Mouse (Mus musculus) layer of hippocampus, adult 2 months (tissue): ENCODE measurements around the gene Mrpl23. TPM values are rescaled to one million over a fixed set of nuclear protein-coding genes. Genes with fewer than 3 reads are reported as not detected.

Experiments
- DNase-seq, 2 experiments: peaks; one replicate each; pipeline ENCODE4 v3.0.0; 2022; ENCODE audit warnings: low spot score in 2 of 2
- H3K27ac ChIP-seq: fragments of 200-600 bp; 2 replicates; pipeline ENCODE4 v1.8.1; 2022
- H3K4me3 ChIP-seq: fragments of 200-600 bp; 2 replicates; pipeline ENCODE4 v1.8.1; 2022; ENCODE audit warnings: mild to moderate bottlenecking
- CTCF ChIP-seq: fragments of 200-600 bp; conservative IDR thresholded peaks from 2 replicates; pipeline ENCODE4 v1.8.1; 2022; ENCODE audit warnings: antibody characterized with exemption, mild to moderate bottlenecking, moderate library complexity
- long read RNA-seq, 2 experiments: library from polyadenylated mRNA; stranded (forward); transcript quantifications; one replicate each; pipeline ENCODE4 v2.0.0; 2021; ENCODE audit warnings: borderline mapping rate in 2 of 2
- total RNA-seq, 2 experiments: library from RNA; stranded (reverse); gene quantifications; 2 replicates each; pipeline ENCODE4 v1.2.3; 2021

The Mrpl23 gene
- 1 to 10 TPM; 7.9 to 8.8 TPM for total RNA-seq
- long read RNA-seq, experiment 1, transcript Mrpl23-201 (5 exons, 692 nt) = major isoform, 25 of 32 reads
- long read RNA-seq, experiment 1, partial matches to known transcripts = 4 of 32 reads
- long read RNA-seq, experiment 1, other reads (novel, unspliced or antisense) = 2 of 32 reads
- long read RNA-seq, experiment 2, transcript Mrpl23-201 (5 exons, 692 nt) = major isoform, 50 of 64 reads
- long read RNA-seq, experiment 2, partial matches to known transcripts = 8 of 64 reads
- long read RNA-seq, experiment 2, other reads (novel, unspliced or antisense) = 6 of 64 reads

DNA sequence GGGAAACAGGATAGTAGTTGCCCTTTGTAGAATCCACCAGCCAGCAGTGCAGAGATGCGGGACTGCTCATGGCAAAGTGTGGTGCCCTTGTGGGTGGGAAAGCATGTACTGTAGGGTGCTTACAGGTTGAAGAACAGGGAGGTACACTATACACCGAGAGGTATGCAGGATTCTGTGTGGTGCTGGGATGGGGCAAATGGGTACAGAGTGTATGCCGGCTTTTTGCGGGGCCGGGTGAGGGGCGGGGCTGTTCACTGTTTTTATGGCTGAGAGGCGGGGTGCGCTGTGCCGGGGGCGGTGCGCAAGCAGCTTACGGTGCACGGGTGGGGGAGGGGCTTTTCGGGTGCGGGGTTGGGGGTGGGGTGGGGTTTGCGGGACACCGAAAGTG, at the start of gene Mrpl23:
Gene Mrpl23 (plus strand): TSS at position 16 of the 388 bp plus-strand sequence.
- H3K4me3 ChIP-seq = peak within 1 kb of the TSS; percentile 77
- no peak for TF ChIP-seq CTCF
- peak within 1 kb of the TSS; percentile 90 for H3K27ac ChIP-seq
- DNase-seq = no peak

DNA sequence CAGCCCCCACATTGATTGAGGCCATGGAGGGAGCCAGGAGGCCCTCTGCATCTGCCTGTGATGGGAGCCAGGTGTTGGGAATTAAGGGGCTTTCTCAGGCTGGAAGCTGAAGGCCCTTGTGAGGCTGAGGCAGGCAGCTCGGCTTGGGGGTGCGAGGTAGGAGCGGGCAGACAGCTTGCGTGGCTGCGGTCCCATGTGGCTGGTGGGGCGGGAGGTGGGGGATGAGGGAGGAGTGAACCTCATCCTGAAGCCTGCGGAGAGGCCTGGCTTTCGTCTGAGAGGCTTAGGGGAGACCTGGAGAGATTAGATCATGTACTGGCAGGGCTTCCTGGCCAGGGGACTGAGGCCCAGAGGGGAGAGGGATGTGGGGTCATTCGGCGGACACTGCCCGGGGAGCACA, 49.4 kb upstream of the Mrpl23 start:
- Histone ChIP-seq H3K4me3 (no peak overlapping the region), H3K27ac (no peak overlapping the region)
- no peak for DNase-seq
- no peak for TF ChIP-seq CTCF

DNA sequence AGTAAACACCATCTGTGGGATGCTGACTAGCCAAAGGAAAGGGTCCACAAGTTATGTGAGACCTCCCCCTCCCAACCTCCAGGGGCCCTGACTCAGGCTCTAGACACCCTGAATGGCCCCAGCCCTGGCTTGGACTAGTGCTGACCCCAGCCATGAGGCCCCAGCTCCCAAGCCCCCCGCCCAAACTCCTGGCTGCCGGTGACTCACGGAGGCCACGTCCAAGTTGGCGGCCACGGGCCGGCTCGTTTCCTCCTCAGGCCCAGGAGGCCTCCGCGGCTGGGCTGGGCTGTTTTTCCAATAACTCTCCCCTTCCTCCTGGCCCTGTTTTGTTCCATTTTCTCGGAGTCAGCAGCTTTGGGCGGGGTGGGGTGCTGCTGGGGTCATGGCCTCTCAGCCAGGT, 47.7 kb upstream of the Mrpl23 start:
- DNase-seq = no peak
- Histone ChIP-seq H3K27ac (no peak overlapping the region), H3K4me3 (no peak overlapping the region)
- TF ChIP-seq CTCF = no peak

DNA sequence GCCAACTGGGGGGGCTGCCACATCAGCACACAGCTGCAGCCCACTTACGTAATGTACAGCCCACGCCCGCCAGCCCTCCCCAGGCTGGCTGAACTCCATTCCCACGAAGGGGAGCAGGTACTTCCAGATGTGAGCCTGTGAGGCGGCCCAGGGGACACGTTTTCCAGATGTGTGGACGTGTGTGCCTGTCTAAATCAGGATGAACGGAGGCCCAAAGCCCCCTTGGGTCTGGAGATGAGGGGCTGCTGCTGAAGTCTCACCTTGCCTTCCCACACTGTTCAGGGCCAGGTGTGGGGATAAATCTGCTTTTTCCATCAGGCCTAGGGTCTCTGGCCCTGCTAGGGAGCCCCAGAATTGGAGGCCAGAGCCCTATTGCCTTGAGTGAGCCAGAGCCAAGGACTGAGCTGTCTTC, 45.7 kb upstream of the Mrpl23 start:
- no peak for TF ChIP-seq CTCF
- no peak overlapping the region for H3K4me3 ChIP-seq
- H3K27ac ChIP-seq = no peak overlapping the region
- no peak for DNase-seq

DNA sequence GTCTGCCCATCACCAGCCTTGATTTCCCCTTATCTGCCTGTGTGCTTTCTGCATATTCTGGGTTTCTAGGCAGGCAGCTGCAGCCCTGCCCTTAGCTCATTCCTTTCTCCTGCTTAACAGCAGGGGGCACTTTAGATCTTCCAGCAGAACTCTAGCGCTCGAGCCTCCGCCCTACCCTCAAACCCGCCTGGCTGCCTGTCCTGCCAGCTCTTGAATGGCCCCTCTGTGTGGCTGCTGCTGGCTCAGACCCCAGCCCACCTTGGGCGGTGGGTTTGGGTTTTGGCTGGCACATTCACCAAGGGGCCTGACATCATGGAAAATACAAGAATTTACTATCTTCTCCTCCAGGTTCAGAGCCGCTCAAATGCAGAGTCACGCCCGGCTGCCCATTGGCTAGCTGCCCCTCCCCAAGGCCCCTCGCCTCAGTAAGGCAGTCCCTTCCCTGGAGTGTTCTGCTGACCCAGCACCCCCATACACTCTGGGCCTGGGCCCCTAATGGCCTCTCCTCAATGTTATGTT, 45.1 kb upstream of the Mrpl23 start:
- TF ChIP-seq CTCF = peak; percentile 86
- peak; percentile 42 to 48 for DNase-seq
- Histone ChIP-seq H3K27ac (no peak overlapping the region), H3K4me3 (no peak overlapping the region)

DNA sequence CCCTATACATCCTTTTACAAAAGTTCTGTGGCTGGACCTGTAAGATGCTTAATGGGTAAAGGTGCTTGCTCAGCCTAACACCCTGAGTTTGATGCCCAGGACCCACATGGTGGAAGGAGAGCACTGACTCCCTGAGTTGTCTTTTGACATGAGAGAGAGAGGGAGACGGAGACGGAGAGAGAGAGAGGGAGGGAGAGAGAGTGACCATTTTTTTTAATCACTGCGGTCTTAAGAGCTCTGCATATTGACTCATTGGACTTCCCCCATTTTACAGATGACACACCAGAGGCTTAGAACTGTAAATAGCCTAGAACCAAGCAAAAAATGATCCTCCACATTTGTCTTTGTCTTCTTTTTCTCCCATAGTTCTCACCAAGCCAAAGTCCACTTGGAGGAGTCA, 44.4 kb upstream of the Mrpl23 start:
- Histone ChIP-seq H3K4me3 (no peak overlapping the region), H3K27ac (no peak overlapping the region)
- TF ChIP-seq CTCF = no peak
- no peak for DNase-seq

DNA sequence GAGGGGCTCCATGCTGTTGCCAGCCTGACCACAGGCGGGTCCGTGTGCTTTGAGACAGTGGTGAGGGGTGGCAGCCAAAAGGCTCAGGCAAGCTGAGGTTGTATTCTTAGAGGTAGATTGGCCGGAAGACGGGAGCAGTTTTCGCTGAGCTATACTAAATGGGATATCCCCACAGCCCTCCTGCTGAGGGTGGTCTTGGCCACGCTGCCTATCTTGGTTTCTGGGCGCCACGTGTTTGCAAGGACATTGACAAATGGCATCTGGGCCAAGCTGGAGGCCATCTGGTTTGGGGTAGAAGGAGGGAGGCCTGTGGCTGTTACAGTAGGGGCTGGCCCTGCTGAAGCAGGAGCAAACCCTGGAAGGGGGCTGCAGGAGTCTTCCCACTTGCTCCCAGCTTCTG, 39.0 kb upstream of the Mrpl23 start:
- no peak for TF ChIP-seq CTCF
- no peak for DNase-seq
- no peak overlapping the region for H3K27ac ChIP-seq
- H3K4me3 ChIP-seq = no peak overlapping the region

DNA sequence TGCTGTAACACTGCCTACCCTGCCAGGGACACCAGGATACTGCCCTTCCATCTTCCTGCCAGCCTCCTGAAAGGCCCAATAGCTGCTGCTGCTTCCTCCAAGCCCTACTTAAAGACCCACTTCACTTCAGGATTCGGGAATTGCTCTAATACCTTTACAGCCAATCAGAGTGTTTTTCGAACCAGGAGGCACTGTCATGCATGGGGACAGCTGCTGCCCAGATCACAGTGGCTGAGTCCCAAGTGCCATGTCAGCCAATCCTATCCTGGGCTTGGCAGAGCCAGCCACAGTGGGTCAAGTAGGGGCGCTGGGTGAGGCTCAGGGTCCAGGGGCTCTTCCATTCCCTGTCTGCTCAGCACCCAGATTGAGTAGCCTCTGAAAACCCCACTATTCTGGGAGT, 36.3 kb upstream of the Mrpl23 start:
- no peak for DNase-seq
- Histone ChIP-seq H3K4me3 (no peak overlapping the region), H3K27ac (no peak overlapping the region)
- TF ChIP-seq CTCF = no peak

DNA sequence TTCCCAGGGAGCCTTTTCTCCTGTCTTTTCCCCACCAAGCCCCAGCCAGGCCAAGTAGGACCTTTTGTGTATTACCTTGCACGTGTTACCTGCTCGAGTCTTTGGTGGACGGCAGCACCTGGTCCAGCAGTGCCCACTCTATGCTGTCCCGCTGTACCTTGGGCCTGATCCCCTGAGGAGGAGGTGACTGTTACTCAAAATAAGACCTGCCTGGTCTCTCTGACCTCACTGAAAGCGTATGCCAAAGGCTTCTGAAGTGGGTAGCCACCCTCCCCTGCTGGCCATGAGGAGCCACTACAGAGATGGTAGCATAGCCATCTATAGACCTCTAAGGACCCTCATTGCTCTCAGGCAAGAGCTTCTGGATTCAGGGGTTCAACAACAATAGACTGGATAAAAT, 35.7 kb upstream of the Mrpl23 start:
- H3K4me3 ChIP-seq = no peak overlapping the region
- no peak overlapping the region for H3K27ac ChIP-seq
- no peak for DNase-seq
- peak; percentile 59 for TF ChIP-seq CTCF

DNA sequence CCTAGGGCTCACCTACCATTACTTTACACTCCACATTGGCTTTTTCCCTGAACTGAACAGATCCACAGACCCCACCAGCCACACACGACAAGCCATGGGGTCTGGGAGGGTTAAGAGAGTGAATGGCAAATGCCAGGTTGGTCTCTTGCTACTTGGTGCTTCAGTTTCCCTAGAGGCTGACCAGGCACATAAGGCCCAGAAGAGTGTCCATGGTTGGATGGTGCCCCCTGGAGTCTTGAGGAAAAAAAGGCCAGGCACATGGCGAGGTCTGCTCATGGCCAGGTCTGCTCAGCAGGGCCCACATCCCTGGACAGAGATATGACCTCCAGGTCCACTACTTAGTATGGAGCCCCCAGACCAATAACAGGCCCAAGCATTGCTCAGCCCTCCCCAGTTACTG, 34.7 kb upstream of the Mrpl23 start:
- no peak for DNase-seq
- Histone ChIP-seq H3K27ac (no peak overlapping the region), H3K4me3 (no peak overlapping the region)
- TF ChIP-seq CTCF = peak; percentile 69

DNA sequence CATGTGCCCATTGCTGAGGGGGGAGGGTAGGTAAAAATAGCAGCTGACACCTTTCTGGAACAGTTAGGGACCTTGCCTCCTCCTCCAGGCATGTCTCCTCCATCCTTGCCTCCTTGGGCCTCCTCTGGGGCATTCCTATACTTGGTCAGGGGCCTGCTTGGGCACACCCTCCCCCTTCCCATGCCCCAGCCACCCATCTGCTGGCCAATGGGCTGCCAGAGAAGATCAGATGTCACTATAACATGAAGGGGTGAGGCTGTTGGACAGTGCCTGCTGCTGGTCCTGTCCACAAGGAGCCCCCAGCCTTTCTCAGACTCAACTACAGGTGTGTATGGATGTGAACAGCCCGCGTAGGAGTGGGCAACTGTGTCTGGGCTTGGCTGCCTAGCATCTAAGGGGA, 33.9 kb upstream of the Mrpl23 start, which contains the start of gene Tnnt3:
Gene Tnnt3 (plus strand): TSS at position 262 of the 400 bp plus-strand sequence.
- H3K27ac ChIP-seq = no peak within 1 kb of the TSS
- no peak for TF ChIP-seq CTCF
- H3K4me3 ChIP-seq = no peak within 1 kb of the TSS
- DNase-seq = no peak

DNA sequence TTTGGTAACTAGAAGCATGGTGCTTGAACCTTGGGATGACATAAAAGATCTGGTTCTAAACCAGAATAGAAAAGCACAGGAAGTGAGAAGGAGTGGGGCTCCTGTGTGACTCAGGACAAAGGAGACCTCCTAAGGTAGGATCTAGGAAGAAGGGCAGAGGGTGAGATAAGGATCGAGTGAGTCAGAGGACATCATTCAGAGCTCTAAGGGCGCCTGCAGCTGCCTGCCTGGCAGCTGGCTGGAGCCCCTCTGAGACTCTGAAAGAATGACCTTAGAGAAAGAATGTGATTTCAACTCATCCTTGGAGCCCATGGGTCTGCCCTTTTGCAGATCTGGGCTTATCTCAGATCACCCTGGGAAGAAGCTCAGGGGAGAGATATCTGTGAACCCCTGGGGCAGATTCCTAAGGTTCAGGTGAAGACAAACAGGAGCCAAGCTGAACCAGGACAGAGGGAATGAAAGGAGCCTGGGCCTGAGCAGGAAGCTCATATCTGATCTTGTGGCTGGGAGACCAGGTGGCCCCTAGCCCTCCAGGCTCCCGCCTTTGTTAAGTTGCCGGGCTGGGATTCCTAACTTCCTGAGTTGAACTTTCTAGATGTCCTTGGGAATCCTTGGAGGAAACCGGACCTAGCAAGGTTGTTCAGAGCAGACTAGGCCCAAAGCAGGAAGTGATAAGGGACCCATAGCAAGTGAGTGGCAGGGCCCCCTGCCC, 33.3 kb upstream of the Mrpl23 start:
- Histone ChIP-seq H3K4me3 (no peak overlapping the region), H3K27ac (no peak overlapping the region)
- TF ChIP-seq CTCF = no peak
- DNase-seq = no peak

DNA sequence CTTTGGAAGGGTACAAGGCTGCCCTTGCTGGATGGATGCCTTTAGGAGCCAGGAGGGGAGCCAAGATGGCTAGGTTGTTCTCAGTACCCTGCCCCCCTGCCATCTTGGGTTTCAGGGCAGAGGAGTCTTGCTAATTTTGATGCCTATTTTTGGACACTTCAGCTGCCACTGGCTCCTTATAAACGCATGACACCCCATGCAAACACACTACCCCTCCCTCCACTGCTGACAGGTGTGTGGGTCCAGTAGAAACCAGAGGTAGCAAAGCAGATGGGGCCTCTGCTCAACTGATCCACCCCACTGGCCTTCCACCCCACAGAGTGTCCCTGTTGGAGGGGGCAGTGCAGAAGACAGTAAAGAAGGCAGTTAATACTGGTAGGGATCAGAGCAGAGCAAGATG, 32.5 kb upstream of the Mrpl23 start:
- Histone ChIP-seq H3K27ac (no peak overlapping the region), H3K4me3 (no peak overlapping the region)
- no peak for DNase-seq
- TF ChIP-seq CTCF = no peak

DNA sequence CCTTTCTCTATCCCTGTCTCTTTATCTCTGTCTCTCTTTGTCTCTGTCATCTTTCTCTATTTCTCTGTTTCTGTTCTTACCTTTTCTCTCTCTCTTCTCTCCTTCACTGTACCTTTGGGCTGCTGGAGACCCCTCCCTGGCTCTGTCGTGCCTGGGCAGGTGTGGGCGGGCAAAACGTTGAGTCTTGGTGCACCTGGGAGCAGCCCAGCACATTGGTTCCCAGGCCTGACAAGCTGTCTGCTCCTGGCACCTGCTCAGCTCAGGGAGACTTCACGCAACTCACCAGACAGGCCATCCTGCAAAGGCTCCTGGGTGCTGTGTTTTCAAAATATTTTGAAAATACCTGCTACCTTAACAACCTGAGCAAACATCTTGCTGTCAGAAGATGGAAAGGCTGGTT, 29.3 kb upstream of the Mrpl23 start:
- no peak overlapping the region for H3K4me3 ChIP-seq
- DNase-seq = no peak
- no peak for TF ChIP-seq CTCF
- no peak overlapping the region for H3K27ac ChIP-seq
